Mouse (Mus musculus): ENCODE data around the gene Ercc1.
A peak's percentile ranks its signal among the peaks of the same experiment; 100 is the strongest.

DNA sequence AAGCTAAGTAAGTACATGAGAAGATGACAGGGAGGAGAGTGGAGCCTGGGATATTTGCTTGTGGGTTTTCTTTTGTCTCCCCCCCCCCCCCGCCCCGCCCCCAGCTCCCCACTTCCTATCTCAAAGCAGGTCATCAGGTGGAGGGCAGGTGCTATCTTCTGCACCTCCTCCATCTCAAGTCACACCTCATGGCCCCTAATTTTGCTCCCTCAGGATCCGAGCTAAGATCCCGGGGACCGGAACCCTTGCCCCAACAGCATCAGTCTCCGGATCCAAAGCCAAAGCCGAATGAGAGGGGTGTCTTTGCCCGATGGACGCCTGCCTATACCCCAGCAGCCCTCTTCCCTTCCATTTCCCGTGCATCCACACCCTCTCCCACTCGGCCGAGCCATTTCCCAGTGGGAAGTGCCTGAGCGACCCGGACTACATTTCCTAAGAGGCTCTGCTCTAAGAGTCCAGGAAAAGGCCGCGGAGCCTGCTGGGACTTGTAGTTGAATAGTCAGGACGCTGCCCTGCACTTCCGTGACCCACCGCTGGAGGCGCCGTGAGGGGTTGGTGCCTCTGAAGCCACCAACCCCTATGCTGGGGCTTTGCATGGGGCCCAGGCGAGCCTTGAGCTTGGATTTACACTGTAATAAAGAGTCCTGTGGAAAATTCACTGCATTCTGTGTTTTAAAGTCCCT lies 48.9 kb upstream of the Ercc1 start:
- TF ChIP-seq CTCF (IDR thresholded peaks at IDR 0.05) (peak; percentile 94), EP300 (IDR thresholded peaks at IDR 0.05) (no peak)
